Mouse (Mus musculus): Measurements from ENCODE around the gene Tex47.

The Tex47 gene

DNA sequence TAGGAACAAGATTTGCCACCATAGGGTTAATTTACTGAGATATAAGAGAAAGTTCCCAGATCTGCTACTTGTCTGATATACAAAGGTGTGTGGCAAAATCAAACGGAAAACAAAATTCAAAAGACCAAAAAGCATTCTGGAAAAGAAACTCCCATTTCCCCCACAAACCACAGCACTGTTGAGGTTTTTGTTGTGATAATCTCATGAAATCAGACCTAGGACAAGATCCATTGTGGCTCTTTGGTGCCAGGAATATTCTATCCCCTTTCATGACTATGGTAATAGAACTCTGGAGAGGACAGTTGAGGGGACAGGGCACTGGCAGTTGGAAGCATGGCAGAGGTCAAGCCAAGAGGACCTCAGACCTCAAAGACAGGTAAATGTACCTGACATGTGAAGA, at the start of gene Tex47:
Gene Tex47, plus strand, starts transcription at position 301 of the 400 bp plus-strand sequence.
- no peaks in the 10 kb centered on the region for H3K9me3 ChIP-seq (ENCODE audit: low read length)
- H3K36me3 ChIP-seq (ENCODE audit: insufficient read depth, low read length), result no peaks in the 10 kb centered on the region
- TF ChIP-seq CTCF (conservative IDR thresholded peaks at IDR 0.05; ENCODE audit: low read length) (no peak), NANOG (IDR thresholded peaks at IDR 0.05; ENCODE audit: borderline replicate concordance, low read length) (no peak), POU5F1 (IDR thresholded peaks at IDR 0.05; ENCODE audit: borderline replicate concordance, low read length) (no peak)

DNA sequence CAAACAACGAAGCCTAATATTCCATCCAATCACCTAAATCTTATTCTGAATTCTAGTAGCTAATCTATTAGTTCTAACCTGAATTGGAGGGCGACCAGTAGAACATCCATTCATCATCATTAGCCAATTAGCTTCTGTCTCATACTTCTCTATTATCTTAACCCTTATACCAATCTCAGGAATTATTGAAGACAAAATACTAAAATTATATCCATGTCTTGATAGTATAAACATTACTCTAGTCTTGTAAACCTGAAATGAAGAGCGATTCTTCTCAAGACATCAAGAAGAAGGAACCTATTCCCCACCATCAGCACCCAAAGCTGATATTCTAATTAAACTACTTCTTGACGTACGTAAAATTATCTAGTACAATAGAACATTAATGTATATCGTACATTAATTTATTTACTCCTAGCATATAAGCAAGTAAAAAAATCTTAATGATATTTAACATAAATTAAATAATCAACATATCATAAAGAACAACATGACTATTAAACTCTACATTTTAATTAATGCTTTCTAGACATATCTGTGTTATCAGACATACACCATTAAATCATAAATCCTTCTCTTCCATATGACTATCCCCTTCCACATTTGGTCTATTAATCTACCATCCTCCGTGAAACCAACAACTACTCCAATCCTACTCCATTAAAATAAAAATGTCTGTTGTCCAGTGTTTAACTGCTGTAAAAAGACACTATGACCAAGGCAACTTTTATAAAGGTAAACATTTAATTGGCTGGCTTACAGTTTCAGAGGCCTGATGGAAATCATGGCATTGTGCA, 27.1 kb upstream of the Tex47 start:
- TF ChIP-seq POU5F1 (IDR thresholded peaks at IDR 0.05; ENCODE audit: borderline replicate concordance, low read length) (no peak), CTCF (conservative IDR thresholded peaks at IDR 0.05; ENCODE audit: low read length) (no peak), NANOG (IDR thresholded peaks at IDR 0.05; ENCODE audit: borderline replicate concordance, low read length) (no peak)
- H3K4me1 ChIP-seq (replicated peaks; ENCODE audit: low read depth, low read length), result no peaks in the 10 kb centered on the region

More for the DNA sequence above, at the start of gene Tex47:
- H3K4me1 ChIP-seq (replicated peaks; ENCODE audit: low read depth, low read length), result no peaks in the 10 kb centered on the region
- H3K27me3 ChIP-seq (ENCODE audit: insufficient read depth, low read length), result no peaks in the 10 kb centered on the region
- H3K4me3 ChIP-seq (replicated peaks; ENCODE audit: low read length), result no peak within 1 kb of the TSS

DNA sequence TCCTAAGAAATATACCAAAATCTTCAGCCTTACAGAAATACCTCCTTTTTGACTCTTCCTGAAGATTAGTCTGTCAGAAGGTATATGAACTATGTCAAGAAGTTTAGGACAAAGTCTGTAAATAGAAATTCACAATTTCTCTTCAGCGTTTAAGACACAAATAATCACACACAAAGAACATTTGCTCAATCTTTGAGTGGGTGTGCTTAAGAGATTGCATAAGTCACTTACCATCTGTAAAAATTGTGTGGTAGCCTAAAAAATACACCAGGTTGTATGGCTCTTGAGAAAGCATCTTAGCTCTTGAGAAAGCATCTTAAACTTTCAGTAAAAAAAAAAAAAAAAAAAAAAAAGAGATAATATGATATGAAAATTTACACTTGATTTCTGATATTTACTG, 19.6 kb upstream of the Tex47 start:
- no peak overlapping the region for H3K4me3 ChIP-seq (replicated peaks; ENCODE audit: low read length)
- peaks cover 5% of the 10 kb centered on the region; the same call in 1 of the 2 replicates for H3K9me3 ChIP-seq (ENCODE audit: low read length)
- H3K4me1 ChIP-seq (replicated peaks; ENCODE audit: low read depth, low read length), result no peaks in the 10 kb centered on the region
- no peaks in the 10 kb centered on the region for H3K27me3 ChIP-seq (ENCODE audit: insufficient read depth, low read length)
- no peak for TF ChIP-seq POU5F1 (IDR thresholded peaks at IDR 0.05; ENCODE audit: borderline replicate concordance, low read length)
- TF ChIP-seq NANOG (IDR thresholded peaks at IDR 0.05; ENCODE audit: borderline replicate concordance, low read length), result no peak
- no peak for TF ChIP-seq CTCF (conservative IDR thresholded peaks at IDR 0.05; ENCODE audit: low read length)
- H3K36me3 ChIP-seq (ENCODE audit: insufficient read depth, low read length), result no peaks in the 10 kb centered on the region

More for the DNA sequence above, 27.1 kb upstream of the Tex47 start:
- Histone ChIP-seq H3K4me3 (replicated peaks; ENCODE audit: low read length) (no peak overlapping the region), H3K27me3 (ENCODE audit: insufficient read depth, low read length) (no peaks in the 10 kb centered on the region), H3K36me3 (ENCODE audit: insufficient read depth, low read length) (no peaks in the 10 kb centered on the region), H3K9me3 (ENCODE audit: low read length) (no peaks in the 10 kb centered on the region)

DNA sequence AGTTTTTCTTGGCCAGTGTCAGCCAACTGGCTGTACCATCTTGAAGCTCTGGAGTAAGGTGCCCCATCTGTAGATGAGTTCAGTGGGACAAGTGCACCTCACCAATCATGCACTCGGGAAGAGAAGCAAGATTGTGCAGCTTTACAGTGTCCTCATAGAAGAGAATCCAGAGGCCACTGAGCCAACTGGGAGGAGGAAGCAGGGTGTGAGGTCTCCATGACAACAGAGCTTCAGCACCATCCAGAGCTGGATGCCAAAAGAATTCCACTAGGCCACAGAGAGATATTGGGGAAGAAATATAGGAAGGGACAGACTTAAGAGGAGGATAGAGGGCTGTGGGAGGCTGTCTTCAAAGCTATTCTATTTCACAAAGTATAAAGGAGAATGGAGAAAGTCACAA, 950 bp upstream of the Tex47 start:
- no peak for TF ChIP-seq CTCF (conservative IDR thresholded peaks at IDR 0.05; ENCODE audit: low read length)
- TF ChIP-seq POU5F1 (IDR thresholded peaks at IDR 0.05; ENCODE audit: borderline replicate concordance, low read length), result no peak
- TF ChIP-seq NANOG (IDR thresholded peaks at IDR 0.05; ENCODE audit: borderline replicate concordance, low read length), result no peak
- Histone ChIP-seq H3K9me3 (ENCODE audit: low read length) (no peaks in the 10 kb centered on the region), H3K36me3 (ENCODE audit: insufficient read depth, low read length) (no peaks in the 10 kb centered on the region), H3K4me1 (replicated peaks; ENCODE audit: low read depth, low read length) (no peaks in the 10 kb centered on the region), H3K27me3 (ENCODE audit: insufficient read depth, low read length) (no peaks in the 10 kb centered on the region), H3K4me3 (replicated peaks; ENCODE audit: low read length) (no peak overlapping the region)

DNA sequence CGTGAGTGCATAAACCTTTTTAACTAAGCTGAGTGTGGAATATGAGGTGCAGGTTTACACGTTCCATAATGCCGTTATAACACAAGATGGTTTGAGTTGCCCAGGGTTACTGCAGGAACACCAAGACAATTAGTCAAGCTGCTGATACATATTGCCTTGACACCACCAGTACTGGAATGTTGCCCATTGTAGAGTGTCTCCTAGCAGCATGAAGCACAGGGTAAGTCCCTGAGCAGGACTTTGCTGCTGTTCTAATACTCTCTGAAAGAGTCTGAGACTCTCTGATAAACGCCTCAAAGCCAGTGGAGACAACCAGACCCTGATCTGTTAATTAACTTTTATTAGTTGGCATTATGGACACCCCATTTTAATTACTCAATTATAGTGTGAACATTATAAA, 21.7 kb downstream of the Tex47 start:
- Histone ChIP-seq H3K27me3 (ENCODE audit: insufficient read depth, low read length) (no peaks in the 10 kb centered on the region), H3K4me3 (replicated peaks; ENCODE audit: low read length) (no peak overlapping the region), H3K9me3 (ENCODE audit: low read length) (no peaks in the 10 kb centered on the region), H3K4me1 (replicated peaks; ENCODE audit: low read depth, low read length) (no peaks in the 10 kb centered on the region), H3K36me3 (ENCODE audit: insufficient read depth, low read length) (no peaks in the 10 kb centered on the region)
- TF ChIP-seq NANOG (IDR thresholded peaks at IDR 0.05; ENCODE audit: borderline replicate concordance, low read length) (no peak), CTCF (conservative IDR thresholded peaks at IDR 0.05; ENCODE audit: low read length) (no peak), POU5F1 (IDR thresholded peaks at IDR 0.05; ENCODE audit: borderline replicate concordance, low read length) (no peak)

DNA sequence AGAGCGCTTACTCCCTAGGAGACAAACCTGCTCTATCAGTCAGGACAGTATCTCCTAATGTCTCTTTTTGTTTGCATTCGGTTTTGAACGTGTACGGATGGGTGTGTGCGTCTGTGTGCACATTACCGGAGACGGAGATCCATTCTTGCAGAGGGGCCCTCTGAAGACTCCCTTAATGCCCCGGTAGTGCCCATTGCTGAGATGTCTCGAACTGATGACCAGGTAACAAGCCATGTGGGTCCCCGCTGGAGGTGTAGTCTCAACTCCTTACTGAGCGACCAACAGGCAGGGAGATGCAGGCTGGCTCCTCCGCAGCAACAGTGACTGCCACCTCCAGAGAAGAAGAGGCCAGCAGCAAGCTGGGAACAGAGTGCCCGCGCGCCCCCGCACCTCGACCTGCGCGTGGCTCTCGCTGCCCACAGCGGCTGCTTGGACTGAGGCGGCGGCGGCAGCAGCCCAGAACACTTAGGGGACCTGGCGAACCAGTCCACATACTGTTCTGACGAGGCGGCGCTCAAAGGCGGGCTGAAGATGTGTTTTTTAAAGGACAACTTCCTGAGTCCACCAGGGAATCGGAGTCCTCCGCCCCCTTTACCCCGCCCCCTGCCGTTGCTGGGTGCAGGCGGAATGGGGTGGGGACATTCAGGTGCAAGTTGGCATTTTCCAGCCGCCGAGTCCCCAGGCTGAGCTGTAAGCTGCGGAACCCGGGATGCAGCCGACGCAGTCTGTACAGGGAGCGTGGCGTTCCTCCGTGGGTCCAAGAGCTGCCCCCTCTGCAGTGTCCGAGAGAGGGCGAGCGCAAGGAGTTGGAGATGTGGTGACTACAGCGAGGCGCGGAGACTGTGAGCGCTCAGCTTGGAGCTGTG, 40.5 kb downstream of the Tex47 start, which contains the start of gene Zfp804b:
Gene Zfp804b, minus strand, starts transcription at position 612 of the 866 bp plus-strand sequence.
- TF ChIP-seq POU5F1 (IDR thresholded peaks at IDR 0.05; ENCODE audit: borderline replicate concordance, low read length) (no peak), CTCF (conservative IDR thresholded peaks at IDR 0.05; ENCODE audit: low read length) (no peak), NANOG (IDR thresholded peaks at IDR 0.05; ENCODE audit: borderline replicate concordance, low read length) (no peak)
- H3K27me3 ChIP-seq (ENCODE audit: insufficient read depth, low read length), result peaks cover 22% of the 10 kb centered on the region

DNA sequence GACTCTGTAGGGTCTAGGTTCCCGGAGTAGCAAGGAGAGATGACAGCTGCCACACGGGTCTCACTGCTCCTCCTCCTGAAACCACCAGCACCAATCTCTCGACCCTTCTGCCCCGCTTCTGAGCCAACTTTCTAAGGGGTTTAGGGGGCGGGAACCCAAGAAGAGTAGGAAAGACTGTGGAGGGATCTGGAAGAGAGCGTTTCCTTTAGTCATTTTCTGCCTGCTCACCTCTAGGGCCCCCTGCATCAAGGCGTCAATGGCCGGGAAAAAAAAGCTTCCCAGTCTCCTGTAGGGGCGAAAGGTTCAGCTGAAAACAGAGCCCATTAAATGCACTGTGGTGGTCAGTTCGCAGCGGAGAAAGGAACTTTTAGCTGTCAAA, 41.1 kb downstream of the Tex47 start:
- Histone ChIP-seq H3K36me3 (ENCODE audit: insufficient read depth, low read length) (no peaks in the 10 kb centered on the region), H3K9me3 (ENCODE audit: low read length) (no peaks in the 10 kb centered on the region), H3K4me3 (replicated peaks; ENCODE audit: low read length) (peak overlapping the region; percentile 80), H3K27me3 (ENCODE audit: insufficient read depth, low read length) (peaks cover 22% of the 10 kb centered on the region), H3K4me1 (replicated peaks; ENCODE audit: low read depth, low read length) (peaks cover 6% of the 10 kb centered on the region; the same call in 1 of the 2 replicates)
- 0 out of 2 replicates have a peak, but pooled peaks have one; percentile 3 for TF ChIP-seq CTCF (conservative IDR thresholded peaks at IDR 0.05; ENCODE audit: low read length)
- no peak for TF ChIP-seq NANOG (IDR thresholded peaks at IDR 0.05; ENCODE audit: borderline replicate concordance, low read length)
- TF ChIP-seq POU5F1 (IDR thresholded peaks at IDR 0.05; ENCODE audit: borderline replicate concordance, low read length), result no peak

More for the DNA sequence above, 40.5 kb downstream of the Tex47 start, which contains the start of gene Zfp804b:
- Histone ChIP-seq H3K36me3 (ENCODE audit: insufficient read depth, low read length) (no peaks in the 10 kb centered on the region), H3K9me3 (ENCODE audit: low read length) (no peaks in the 10 kb centered on the region), H3K4me1 (replicated peaks; ENCODE audit: low read depth, low read length) (peaks cover 6% of the 10 kb centered on the region; the same call in 1 of the 2 replicates), H3K4me3 (replicated peaks; ENCODE audit: low read length) (peak within 1 kb of the TSS; percentile 80)

All from E14TG2a.4 (cell line).